Mouse (Mus musculus) brain, embryonic 14.5 days (tissue): ENCODE results near the gene Rbm47.

ENCODE experiments used
- CTCF ChIP-seq: fragments of 200-500 bp; IDR thresholded peaks from 2 replicates; pipeline ENCODE4 v1.5.1; 2012; ENCODE audit warnings: inconsistent platforms, mild to moderate bottlenecking, moderate library complexity, borderline replicate concordance; ENCODE audit not compliant: insufficient read depth, insufficient read length; ENCODE audit errors: extremely low read depth
- POLR2A ChIP-seq: fragments of 200-500 bp; IDR thresholded peaks from 2 replicates; pipeline ENCODE4 v1.6.1; 2012; ENCODE audit warnings: mild to moderate bottlenecking, inconsistent platforms, borderline replicate concordance; ENCODE audit not compliant: poor library complexity, insufficient read depth, insufficient read length, severe bottlenecking; ENCODE audit errors: extremely low read depth

DNA sequence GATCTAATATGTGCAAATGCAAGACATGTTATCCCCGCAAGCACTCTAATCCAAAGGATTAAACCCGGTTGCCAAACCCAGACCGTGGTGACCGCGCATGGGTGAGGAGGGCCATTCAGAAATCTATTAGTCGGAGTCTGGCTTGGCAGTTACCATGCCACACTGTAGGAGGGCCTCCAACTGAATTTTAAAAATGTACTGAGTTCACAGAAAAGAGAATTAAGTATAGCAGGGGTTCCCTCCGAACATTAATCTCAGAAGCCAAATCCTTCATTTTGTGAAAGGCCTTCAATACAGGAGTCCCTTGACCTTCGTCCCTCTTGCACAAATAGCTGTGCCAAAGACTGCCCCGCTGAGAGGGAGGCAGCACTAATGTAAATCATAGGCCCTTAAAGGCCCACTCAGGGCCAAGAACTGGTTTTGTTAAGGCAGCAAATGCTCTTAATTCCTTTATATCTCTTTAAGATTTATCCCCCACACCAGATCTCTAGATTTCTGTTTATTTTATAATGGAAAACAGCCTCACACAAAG, 16.4 kb downstream of the Rbm47 start:
- TF ChIP-seq POLR2A (no peak), CTCF (no peak)
